Mouse (Mus musculus) right cerebral cortex, postnatal 14 days (tissue): ENCODE results near the gene Hnf4a.
"Not testable (repeated sequence)": the region's sequence is repeated elsewhere in the genome, so short reads cannot be mapped to it uniquely, and the experiment has no call there.

Experiments used
- DNase-seq: peaks from one replicate; pipeline ENCODE4 v3.0.0; 2022

Hnf4a gene

GRCm38 (mm10) chr2:163596057-163596872 lies 89.7 kb downstream of the Hnf4a start:
- no peak for DNase-seq

- DNase-seq, result no peak
These were observed 90.2 kb downstream of the Hnf4a start for GRCm38 (mm10) chr2:163596873-163597155.

GRCm38 (mm10) chr2:163597661-163598060 lies 91.1 kb downstream of the Hnf4a start:
- peak; percentile 61 for DNase-seq

GRCm38 (mm10) chr2:163599226-163599625 lies 92.6 kb downstream of the Hnf4a start:
- peak; percentile 66 for DNase-seq

GRCm38 (mm10) chr2:163601066-163601465 lies 94.5 kb downstream of the Hnf4a start:
- no peak for DNase-seq

GRCm38 (mm10) chr2:163601712-163602100 lies 95.1 kb downstream of the Hnf4a start:
- DNase-seq, result no peak

- DNase-seq, result peak; percentile 85
These were observed 95.7 kb downstream of the Hnf4a start, which contains the start of gene Ttpal for GRCm38 (mm10) chr2:163602101-163602971. Gene Ttpal (plus strand): TSS chr2:163602314.

GRCm38 (mm10) chr2:163606161-163606560 lies 99.6 kb downstream of the Hnf4a start:
- no peak for DNase-seq

GRCm38 (mm10) chr2:163608008-163608407 lies 101.4 kb downstream of the Hnf4a start:
- no peak for DNase-seq

- no peak for DNase-seq
These were observed 102.8 kb downstream of the Hnf4a start for GRCm38 (mm10) chr2:163609281-163609975.

- no peak for DNase-seq
These were observed 104.6 kb downstream of the Hnf4a start for GRCm38 (mm10) chr2:163611176-163611575.

GRCm38 (mm10) chr2:163613206-163613605 lies 106.6 kb downstream of the Hnf4a start:
- no peak for DNase-seq

- DNase-seq, result no peak
These were observed 107.4 kb downstream of the Hnf4a start for GRCm38 (mm10) chr2:163613990-163614389.

- no peak for DNase-seq
These were observed 108.8 kb downstream of the Hnf4a start for GRCm38 (mm10) chr2:163615401-163615800.

- DNase-seq, result no peak
These were observed 109.5 kb downstream of the Hnf4a start for GRCm38 (mm10) chr2:163615906-163616651.

- no peak for DNase-seq
These were observed 110.1 kb downstream of the Hnf4a start for GRCm38 (mm10) chr2:163616652-163617227.

- no peak for DNase-seq
These were observed 110.7 kb downstream of the Hnf4a start for GRCm38 (mm10) chr2:163617232-163617863.

GRCm38 (mm10) chr2:163617874-163618273 lies 111.3 kb downstream of the Hnf4a start:
- no peak for DNase-seq

GRCm38 (mm10) chr2:163620451-163620850 lies 113.8 kb downstream of the Hnf4a start:
- no peak for DNase-seq

- not testable (repeated sequence) for DNase-seq
These were observed 114.8 kb downstream of the Hnf4a start for GRCm38 (mm10) chr2:163621401-163621800.
